18 mouse cellular contexts compared by ENCODE assay signal in genomic region chr13:34307696-34308603, GRCm38 (mm10). TPM values are rescaled to one million over a fixed set of nuclear protein-coding genes. Genes with fewer than 3 reads are reported as not detected.
A peak's percentile ranks its signal among the peaks of the same experiment; 100 is the strongest.
DNase-seq lines count a peak whose midpoint lies in the region; ATAC-seq and TF ChIP-seq lines count a peak whose summit lies in the region.
"Had no signal": no experiment of that assay in that cellular context is flagged by ENCODE, and none has a peak within 500 bp of the region (broad histone marks: within the 10 kb centered on the region; RNA-seq: fewer than 3 reads in every experiment).

No protein-coding gene starts in this region.

- peak; percentile 54 for ATAC-seq in liver, embryonic 12.5 days
- no peak for ATAC-seq in liver, postnatal 0 days
- ATAC-seq in megakaryocyte progenitor cell, adult 5-6 weeks (replicated peaks; ENCODE audit: poor library complexity), result 0 out of 2 replicates have a peak, but pooled peaks have one; percentile 15
- ATAC-seq: midbrain, embryonic 13.5 days had no signal

- peak overlapping the region; percentile 9; the same call in 1 of the 2 replicates for H3K9ac ChIP-seq in liver, embryonic 12.5 days
- H3K9ac ChIP-seq in liver, postnatal 0 days (replicated peaks), result no peak overlapping the region; the same call in 1 of the 2 replicates
- H3K9ac ChIP-seq: embryonic facial prominence, embryonic 12.5 days; forebrain, embryonic 12.5 days; heart, embryonic 15.5 days; hindbrain, embryonic 12.5 days; midbrain, embryonic 13.5 days had no signal

- WGBS in liver, embryonic 12.5 days (ENCODE audit: insufficient replicate concordance), result 66% methylated on average over 7 of the region's 7 CpGs
- WGBS in liver, postnatal 0 days (ENCODE audit: insufficient replicate concordance), result 76% methylated on average over 7 of the region's 7 CpGs

- H3K4me3 ChIP-seq in liver, embryonic 12.5 days, result no peak overlapping the region
- H3K4me3 ChIP-seq in liver, postnatal 0 days (ENCODE audit: low read depth, low read length), result no peak overlapping the region
- H3K4me3 ChIP-seq: embryonic facial prominence, embryonic 12.5 days; forebrain, embryonic 12.5 days; heart, embryonic 15.5 days; hindbrain, embryonic 12.5 days; midbrain, embryonic 13.5 days had no signal

- H3K4me2 ChIP-seq in liver, embryonic 12.5 days, result peak overlapping the region; percentile 37; the same call in 1 of the 2 replicates
- H3K4me2 ChIP-seq in liver, postnatal 0 days (ENCODE audit: low read depth, low read length), result no peak overlapping the region
- H3K4me2 ChIP-seq: embryonic facial prominence, embryonic 12.5 days; forebrain, embryonic 12.5 days; heart, embryonic 15.5 days; hindbrain, embryonic 12.5 days; midbrain, embryonic 13.5 days had no signal

- peak overlapping the region; percentile 69 for H3K27ac ChIP-seq in liver, embryonic 12.5 days
- H3K27ac ChIP-seq in liver, postnatal 0 days (ENCODE audit: low read depth), result no peak overlapping the region
- H3K27ac ChIP-seq: embryonic facial prominence, embryonic 12.5 days; forebrain, embryonic 12.5 days; heart, embryonic 15.5 days; hindbrain, embryonic 12.5 days; midbrain, embryonic 13.5 days had no signal

- DNase-seq in heart, adult 11 months, result peak; percentile 85
- no peak for DNase-seq in heart, adult 18-20 months
- no peak for DNase-seq in liver, postnatal 0 days
- DNase-seq in forelimb bud, embryonic 11.5 days (ENCODE audit: low read depth, low spot score), result peak; percentile 16
- DNase-seq in ovary, postnatal 10 days (ENCODE audit: low spot score), result no peak
- no peak for DNase-seq in cerebellum, adult 9-10 months
- DNase-seq: cerebellum, adult 11 months; left cerebral cortex, postnatal 4 days; lung, postnatal 36 days had no signal

- H3K9me3 ChIP-seq in liver, embryonic 12.5 days (replicated peaks), result no peaks in the 10 kb centered on the region
- H3K9me3 ChIP-seq in liver, postnatal 0 days (ENCODE audit: low read length), result no peaks in the 10 kb centered on the region
- H3K9me3 ChIP-seq: embryonic facial prominence, embryonic 12.5 days; forebrain, embryonic 12.5 days; heart, embryonic 15.5 days; hindbrain, embryonic 12.5 days; midbrain, embryonic 13.5 days had no signal

- no peak for TF ChIP-seq CTCF in liver, postnatal 0 days (IDR thresholded peaks at IDR 0.05; ENCODE audit: low read depth)

- peaks cover 85% of the 10 kb centered on the region for H3K4me1 ChIP-seq in liver, embryonic 12.5 days
- H3K4me1 ChIP-seq in liver, postnatal 0 days (ENCODE audit: insufficient read depth), result peaks cover 40% of the 10 kb centered on the region
- H3K4me1 ChIP-seq: embryonic facial prominence, embryonic 12.5 days; heart, embryonic 15.5 days had no signal

- H3K27me3 ChIP-seq in liver, embryonic 12.5 days (replicated peaks), result no peaks in the 10 kb centered on the region
- no peaks in the 10 kb centered on the region for H3K27me3 ChIP-seq in liver, postnatal 0 days (ENCODE audit: insufficient read depth, low read length)
- H3K27me3 ChIP-seq: CH12.LX; embryonic facial prominence, embryonic 12.5 days; forebrain, embryonic 12.5 days; heart, embryonic 15.5 days; hindbrain, embryonic 12.5 days; midbrain, embryonic 13.5 days had no signal

- TF ChIP-seq EP300 in liver, postnatal 0 days (IDR thresholded peaks at IDR 0.05; ENCODE audit: low read depth), result no peak

- H3K36me3 ChIP-seq in liver, embryonic 12.5 days, result peaks cover 31% of the 10 kb centered on the region
- peaks cover 19% of the 10 kb centered on the region for H3K36me3 ChIP-seq in liver, postnatal 0 days (replicated peaks; ENCODE audit: insufficient read depth, low read length)
- H3K36me3 ChIP-seq: embryonic facial prominence, embryonic 12.5 days; heart, embryonic 15.5 days; hindbrain, embryonic 12.5 days had no signal

RNA-seq across cellular contexts. Expression of gene Slc22a23, which starts 37.0 kb away (rescaled TPM):
- total RNA-seq in heart, adult 18-20 months (2021), result 10 to 100 TPM; 10.3 to 13.7 TPM
- polyA plus RNA-seq in liver, embryonic 12.5 days (2016; fragmentation: Nextera tagmentation; extraction: Ambion mirVana), result 12.8 and 13.8 TPM in 2 replicates
- 6.6 and 7.0 TPM in 2 replicates for polyA plus RNA-seq in liver, postnatal 0 days (2015; fragmentation: Nextera tagmentation; extraction: Ambion mirVana)
- 1.1 and 1.4 TPM in 2 replicates for total RNA-seq in megakaryocyte progenitor cell, adult 5-6 weeks (2015)
- 0.62 and 2.0 TPM in 2 replicates for total RNA-seq in megakaryocyte progenitor cell, adult 5-6 weeks (2017)
- total RNA-seq: granulocyte monocyte progenitor cell, adult 5-6 weeks had no signal

Comparison
In these comparisons a context has a peak if more than half of its experiments do, and no peak if none do; other contexts are left out.
1. DNase-seq: peak in heart, adult 11 months (single experiment) and forelimb bud, embryonic 11.5 days (single experiment); none in heart, adult 18-20 months (0 of 2), liver, postnatal 0 days (single experiment), ovary, postnatal 10 days (single experiment) and cerebellum, adult 9-10 months (single experiment).